Mouse (Mus musculus) stomach, embryonic 16.5 days (tissue): ENCODE results near the gene Mtch1. TPM values are rescaled to one million over a fixed set of nuclear protein-coding genes. Genes with fewer than 3 reads are reported as not detected.

Experiments used
- ATAC-seq: fragments of 200-750 bp; cut with Nextera tagmentation; 2 replicates; pipeline ENCODE4 v1.8.0; 2017; ENCODE audit warnings: moderate number of reproducible peaks, moderate TSS enrichment; ENCODE audit not compliant: insufficient read depth, low FRiP score
- H3K27ac ChIP-seq: fragments of 300-500 bp; sonication (generic); 2 replicates; pipeline ENCODE4 v1.5.1; 2014; ENCODE audit warnings: low read length
- H3K27me3 ChIP-seq: fragments of 300-500 bp; sonication (generic); 2 replicates; pipeline ENCODE4 v1.6.1; 2014; ENCODE audit warnings: low read length, control low read depth, mixed read lengths; ENCODE audit not compliant: control insufficient read depth, insufficient read depth
- H3K36me3 ChIP-seq: fragments of 300-500 bp; sonication (generic); 2 replicates; pipeline ENCODE4 v1.6.1; 2014; ENCODE audit warnings: low read length; ENCODE audit not compliant: control insufficient read depth, insufficient read depth
- H3K4me1 ChIP-seq: fragments of 300-500 bp; sonication (generic); 2 replicates; pipeline ENCODE4 v1.6.1; 2014; ENCODE audit warnings: low read length, control low read depth, mixed read lengths; ENCODE audit not compliant: control insufficient read depth, insufficient read depth
- H3K4me2 ChIP-seq: fragments of 300-500 bp; sonication (generic); 2 replicates; pipeline ENCODE4 v1.6.1; 2014; ENCODE audit warnings: low read depth, low read length, mixed read lengths
- H3K4me3 ChIP-seq: fragments of 300-500 bp; sonication (generic); replicated peaks from 2 replicates; pipeline ENCODE4 v1.5.1; 2014; ENCODE audit warnings: mild to moderate bottlenecking, low read length
- H3K9ac ChIP-seq: fragments of 300-500 bp; sonication (generic); 2 replicates; pipeline ENCODE4 v1.6.1; 2014; ENCODE audit warnings: low read length
- H3K9me3 ChIP-seq: fragments of 300-500 bp; sonication (generic); replicated peaks from 2 replicates; pipeline ENCODE4 v1.6.1; 2016; ENCODE audit warnings: low read length, control low read depth; ENCODE audit not compliant: control insufficient read depth
- WGBS: fragments of 180-500 bp; shearing (Covaris S2); extraction: QIAGEN DNeasy Blood & Tissue Kit; methylation state at CpG from one replicate; pipeline ENCODE4 v1.1.7; 2014; 5-methylcytosine and 5-hydroxymethylcytosine counted together
- polyA plus RNA-seq: library from polyadenylated mRNA; unstranded; fragments of >200 nt; fragmentation: Nextera tagmentation; extraction: Ambion mirVana; gene quantifications from 2 replicates; pipeline ENCODE4 v1.2.1, GENCODE M21; 2015

The Mtch1 gene
- polyA plus RNA-seq, 1 experiment from 2014 or later: 102 TPM

DNA sequence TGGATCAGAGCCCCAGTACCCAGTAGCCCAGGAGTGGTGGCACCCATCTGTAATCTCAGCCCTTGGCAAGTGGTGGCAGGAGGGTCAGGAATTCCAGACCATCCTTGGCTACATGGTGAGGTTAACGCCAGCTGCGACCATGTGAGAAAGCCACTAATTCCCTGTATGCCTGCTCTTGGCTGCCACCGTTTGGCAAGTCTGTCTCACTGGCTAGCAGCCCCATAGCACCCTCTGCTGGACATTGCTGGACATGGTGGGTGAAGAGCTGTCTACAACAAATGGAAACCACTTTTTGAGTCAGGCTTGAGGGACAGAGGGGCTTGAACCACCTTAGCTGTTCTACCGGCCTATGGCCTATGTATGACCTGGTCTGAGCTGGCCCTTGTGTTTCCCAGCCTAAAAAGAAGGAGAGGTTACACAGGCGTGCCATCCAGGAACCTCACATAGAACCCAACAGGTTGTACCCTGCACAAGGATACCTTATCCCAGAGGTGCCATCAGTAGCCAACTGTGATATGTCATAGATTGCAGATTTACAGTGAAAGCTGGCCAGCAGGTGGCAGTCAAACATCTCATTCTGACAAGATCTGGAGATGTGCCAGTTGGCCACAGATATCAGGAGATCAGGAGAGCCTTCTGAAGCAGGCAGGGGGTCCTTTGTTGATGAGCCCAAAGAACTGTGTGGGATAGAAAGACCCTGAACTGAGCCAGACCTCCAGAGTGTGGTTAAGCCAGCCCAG lies 23.4 kb upstream of the Mtch1 start:
- 9% methylated on average over 5 of the region's 5 CpGs for WGBS
- peak; percentile 31; the same call in 1 of the 2 replicates for ATAC-seq
- Histone ChIP-seq H3K4me3 (no peak overlapping the region), H3K36me3 (no peaks in the 10 kb centered on the region), H3K9ac (no peak overlapping the region), H3K4me2 (no peak overlapping the region), H3K27ac (no peak overlapping the region), H3K4me1 (no peaks in the 10 kb centered on the region), H3K27me3 (no peaks in the 10 kb centered on the region), H3K9me3 (no peaks in the 10 kb centered on the region)

DNA sequence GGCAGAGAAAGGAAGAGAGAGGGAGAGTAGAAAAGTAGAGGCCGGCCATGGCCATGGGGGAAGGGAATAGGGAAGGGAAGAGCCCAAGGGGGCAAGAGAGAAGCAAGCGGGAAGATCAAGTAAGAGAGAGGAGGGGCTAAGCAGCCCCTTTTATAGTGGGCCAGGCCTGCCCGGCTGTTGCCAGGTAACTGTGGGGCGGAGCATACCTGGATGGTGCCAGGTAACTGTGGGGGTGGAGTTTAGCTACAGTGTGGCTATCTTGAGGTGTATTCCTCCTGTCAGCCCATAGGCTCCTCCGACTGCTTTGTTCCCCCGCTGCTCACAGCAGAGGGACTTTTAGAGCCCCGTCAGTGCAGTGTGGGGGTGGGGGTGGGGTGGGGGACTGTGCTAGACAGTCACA lies 21.0 kb upstream of the Mtch1 start:
- no peak overlapping the region for H3K27ac ChIP-seq
- H3K36me3 ChIP-seq: no peaks in the 10 kb centered on the region
- H3K4me1 ChIP-seq: no peaks in the 10 kb centered on the region
- H3K27me3 ChIP-seq: no peaks in the 10 kb centered on the region
- peak overlapping the region; percentile 26 for H3K4me3 ChIP-seq
- peak overlapping the region; percentile 39 for H3K4me2 ChIP-seq
- ATAC-seq: no peak
- 0 out of 2 replicates have a peak overlapping the region, but pooled peaks have one; percentile 28 for H3K9ac ChIP-seq
- H3K9me3 ChIP-seq: no peaks in the 10 kb centered on the region
- 15% methylated on average over 7 of the region's 7 CpGs for WGBS

DNA sequence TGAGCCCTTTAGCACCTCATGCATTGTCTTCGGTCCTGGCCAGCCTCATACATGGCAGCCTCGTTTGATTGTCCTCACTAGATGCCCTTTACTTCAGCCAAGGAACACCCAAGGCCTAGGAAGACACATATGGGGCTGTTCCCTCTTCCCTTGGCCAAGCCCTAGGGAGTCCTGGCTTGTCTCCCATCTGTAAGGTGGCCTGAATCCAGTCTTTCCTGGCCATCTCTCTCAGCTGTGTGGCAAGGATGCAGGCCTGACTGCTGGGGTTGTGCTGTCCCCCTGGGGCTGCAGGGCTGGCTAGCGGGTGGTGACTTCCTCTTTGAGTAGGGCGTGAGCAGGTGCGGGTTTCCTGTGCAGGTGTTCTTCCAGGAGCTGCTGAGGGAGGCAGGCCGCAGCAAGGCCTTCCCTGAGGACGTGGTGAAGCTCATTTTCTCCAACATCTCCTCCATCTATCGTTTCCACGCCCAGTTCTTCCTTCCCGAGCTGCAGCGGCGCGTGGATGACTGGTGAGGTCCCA lies 17.4 kb upstream of the Mtch1 start:
- no peak overlapping the region for H3K4me2 ChIP-seq
- 82% methylated on average over 13 of the region's 13 CpGs for WGBS
- H3K9ac ChIP-seq: no peak overlapping the region
- no peak overlapping the region for H3K27ac ChIP-seq
- H3K4me1 ChIP-seq: no peaks in the 10 kb centered on the region
- H3K36me3 ChIP-seq: no peaks in the 10 kb centered on the region
- H3K4me3 ChIP-seq: no peak overlapping the region
- ATAC-seq: no peak
- H3K27me3 ChIP-seq: no peaks in the 10 kb centered on the region
- no peaks in the 10 kb centered on the region for H3K9me3 ChIP-seq

DNA sequence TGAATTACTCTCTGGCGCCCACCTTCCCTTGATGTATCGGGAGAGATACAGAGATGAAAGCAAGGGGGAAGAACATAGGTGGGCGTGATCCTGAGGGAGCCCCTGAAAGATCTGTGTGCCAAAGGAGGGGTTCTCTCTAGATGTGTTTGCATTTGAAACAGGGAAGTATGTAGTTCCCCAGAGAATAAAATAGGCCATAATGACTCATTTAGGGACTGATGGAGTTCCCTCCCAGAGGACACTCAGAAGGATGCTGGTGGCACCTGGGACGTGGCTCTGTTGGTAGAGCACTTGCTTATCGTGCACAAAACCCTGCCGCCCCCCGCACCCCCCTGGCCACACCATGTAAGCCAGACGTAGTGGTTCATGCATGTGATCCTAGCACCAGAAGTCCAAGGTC lies 15.4 kb upstream of the Mtch1 start:
- Histone ChIP-seq H3K27me3 (no peaks in the 10 kb centered on the region), H3K36me3 (no peaks in the 10 kb centered on the region), H3K4me2 (no peak overlapping the region; the same call in 1 of the 2 replicates), H3K4me3 (no peak overlapping the region), H3K27ac (no peak overlapping the region), H3K9ac (no peak overlapping the region), H3K4me1 (no peaks in the 10 kb centered on the region), H3K9me3 (no peaks in the 10 kb centered on the region)
- 66% methylated on average over 8 of the region's 8 CpGs for WGBS
- no peak for ATAC-seq

DNA sequence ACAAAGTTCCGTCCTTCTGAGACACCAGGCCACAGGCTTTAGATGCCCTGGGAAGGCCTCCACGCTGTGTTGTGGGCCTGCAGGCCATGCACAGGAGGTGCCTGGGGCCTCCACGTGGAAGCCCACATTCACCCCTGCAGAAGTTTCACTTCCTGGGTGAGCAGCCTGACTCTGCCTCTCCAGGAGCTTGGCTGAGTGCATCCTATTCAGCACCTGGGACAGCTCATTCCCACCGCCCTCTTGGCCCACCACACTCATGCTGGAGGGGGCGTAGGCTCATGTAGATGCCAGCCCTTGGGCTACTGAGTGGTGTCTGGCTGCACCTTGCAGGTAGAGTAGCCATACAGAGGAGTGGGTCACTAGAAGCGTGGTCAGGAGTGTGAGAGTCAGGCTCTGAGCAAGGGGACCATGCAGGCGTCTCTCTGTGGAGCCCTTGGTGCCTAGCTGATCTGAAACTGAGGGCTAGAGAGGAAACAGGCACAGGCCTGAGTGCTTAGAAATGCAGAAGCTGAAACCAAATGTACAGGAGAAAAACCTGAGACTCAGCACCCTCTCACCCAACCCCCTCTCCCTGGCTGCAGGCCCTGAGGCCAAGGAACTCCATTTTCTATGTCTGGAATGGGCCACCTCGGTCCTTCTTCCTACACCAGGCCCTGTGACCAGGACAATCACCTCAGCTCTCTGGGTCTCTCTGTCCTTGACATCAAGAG lies 14.4 kb upstream of the Mtch1 start:
- no peak overlapping the region for H3K4me3 ChIP-seq
- H3K9ac ChIP-seq: no peak overlapping the region
- no peak for ATAC-seq
- WGBS: 52% methylated on average over 8 of the region's 8 CpGs
- H3K4me2 ChIP-seq: no peak overlapping the region
- no peaks in the 10 kb centered on the region for H3K36me3 ChIP-seq
- no peaks in the 10 kb centered on the region for H3K27me3 ChIP-seq
- no peak overlapping the region for H3K27ac ChIP-seq
- no peaks in the 10 kb centered on the region for H3K4me1 ChIP-seq
- no peaks in the 10 kb centered on the region for H3K9me3 ChIP-seq

DNA sequence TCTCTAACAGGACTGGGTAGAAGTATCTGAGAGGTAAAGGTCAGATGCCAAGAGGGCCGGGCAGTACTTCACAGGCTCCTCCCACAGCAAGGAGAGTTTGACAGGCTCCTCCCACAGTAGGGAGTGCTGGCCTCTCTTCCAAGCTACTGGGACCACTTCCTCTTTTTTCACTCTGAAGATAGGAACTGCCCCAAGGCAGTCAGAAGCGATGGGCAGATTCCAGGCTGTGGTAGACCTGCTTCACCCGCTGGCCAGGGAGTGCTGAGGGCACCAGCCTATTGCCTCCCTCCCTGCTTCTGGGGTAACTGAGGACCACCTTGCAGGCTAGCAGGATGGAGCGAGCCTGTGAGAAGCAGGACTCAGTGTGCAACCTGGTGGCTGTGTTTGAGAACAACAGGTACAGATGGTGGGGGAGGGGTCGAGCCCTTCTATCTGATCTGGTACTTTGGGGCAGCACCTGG lies 13.1 kb upstream of the Mtch1 start, which contains the start of gene Fgd2:
TSS of gene Fgd2 (plus strand) at position 154 of the 461 bp plus-strand sequence.
- no peaks in the 10 kb centered on the region for H3K27me3 ChIP-seq
- no peaks in the 10 kb centered on the region for H3K36me3 ChIP-seq
- H3K4me3 ChIP-seq: 0 out of 2 replicates have a peak within 1 kb of the TSS, but pooled peaks have one; percentile 0
- H3K9ac ChIP-seq: no peak within 1 kb of the TSS
- H3K4me2 ChIP-seq: no peak within 1 kb of the TSS
- no peaks in the 10 kb centered on the region for H3K9me3 ChIP-seq
- ATAC-seq: no peak
- peaks cover 11% of the 10 kb centered on the region for H3K4me1 ChIP-seq
- WGBS: 16% methylated on average over 5 of the region's 5 CpGs
- no peak within 1 kb of the TSS for H3K27ac ChIP-seq

DNA sequence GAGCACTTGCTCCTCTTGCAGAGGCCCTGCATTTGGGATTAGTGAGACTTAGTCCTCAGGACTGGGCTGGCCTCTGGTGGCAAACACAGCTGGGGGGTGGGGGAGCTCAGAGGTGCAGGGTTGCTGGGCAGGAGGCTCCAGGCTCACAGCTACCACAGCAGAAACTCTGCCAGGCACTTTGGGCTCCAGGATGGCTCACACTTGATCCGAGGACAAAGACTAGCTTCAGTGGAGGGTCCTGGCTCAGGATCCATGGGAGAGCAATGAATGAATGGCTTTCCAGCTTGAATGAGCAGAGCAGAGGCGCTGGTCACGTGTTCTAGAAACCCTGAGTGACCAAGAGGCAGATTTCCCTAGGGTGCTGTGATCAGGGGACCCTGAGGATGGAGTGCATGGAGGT lies 11.2 kb upstream of the Mtch1 start:
- H3K27ac ChIP-seq: no peak overlapping the region
- no peak overlapping the region for H3K4me2 ChIP-seq
- no peak overlapping the region for H3K9ac ChIP-seq
- 64% methylated on average over 3 of the region's 3 CpGs for WGBS
- no peak overlapping the region for H3K4me3 ChIP-seq
- peaks cover 20% of the 10 kb centered on the region for H3K4me1 ChIP-seq
- no peak for ATAC-seq
- H3K9me3 ChIP-seq: no peaks in the 10 kb centered on the region
- H3K36me3 ChIP-seq: no peaks in the 10 kb centered on the region
- H3K27me3 ChIP-seq: no peaks in the 10 kb centered on the region

DNA sequence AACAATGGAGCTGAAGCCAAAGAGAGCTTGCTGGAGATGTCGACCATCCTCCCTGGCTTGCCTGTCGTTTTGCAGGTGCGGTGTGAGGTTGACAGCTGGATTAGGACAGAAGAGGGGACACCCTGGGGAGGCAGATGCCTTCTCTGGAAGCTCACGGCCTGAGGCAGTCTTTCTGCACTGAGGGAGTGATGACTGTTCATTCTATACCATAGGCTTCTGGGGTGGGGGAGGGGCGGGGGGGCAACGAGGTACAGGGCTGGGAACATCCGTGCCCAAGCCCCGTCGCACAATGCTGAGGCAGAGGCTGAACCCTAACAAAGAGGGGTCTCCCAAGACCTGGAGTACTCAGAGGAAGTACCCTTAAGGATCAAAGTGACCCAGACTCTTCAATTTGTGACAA lies 9.1 kb upstream of the Mtch1 start:
- peaks cover 20% of the 10 kb centered on the region for H3K4me1 ChIP-seq
- no peaks in the 10 kb centered on the region for H3K9me3 ChIP-seq
- 11% methylated on average over 9 of the region's 9 CpGs for WGBS
- H3K4me2 ChIP-seq: peak overlapping the region; percentile 54
- H3K36me3 ChIP-seq: no peaks in the 10 kb centered on the region
- H3K27ac ChIP-seq: peak overlapping the region; percentile 96
- H3K27me3 ChIP-seq: no peaks in the 10 kb centered on the region
- peak overlapping the region; percentile 38 for H3K4me3 ChIP-seq
- H3K9ac ChIP-seq: peak overlapping the region; percentile 66
- ATAC-seq: no peak

DNA sequence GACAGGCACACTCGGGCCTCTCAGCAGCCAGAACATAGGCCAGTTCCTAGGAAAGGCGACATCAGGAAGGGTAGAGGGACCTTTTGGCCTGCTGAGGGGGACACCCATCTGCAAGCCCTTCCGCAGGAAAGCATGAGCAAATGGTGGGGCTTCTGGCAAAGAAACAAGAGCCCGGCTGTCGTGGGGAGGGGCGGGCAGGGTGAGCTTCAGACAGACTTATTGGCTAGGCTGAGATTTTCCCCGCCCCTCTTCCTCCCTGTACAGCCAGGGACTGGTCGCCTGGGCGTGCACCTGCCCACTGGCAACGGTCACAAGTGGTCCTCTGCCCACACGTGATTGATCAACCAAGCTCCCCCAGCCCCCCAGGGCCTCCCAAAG lies 8.7 kb upstream of the Mtch1 start:
- H3K4me2 ChIP-seq: peak overlapping the region; percentile 54
- ATAC-seq: peak; percentile 88
- peak overlapping the region; percentile 38 for H3K4me3 ChIP-seq
- H3K4me1 ChIP-seq: peaks cover 20% of the 10 kb centered on the region
- H3K9ac ChIP-seq: peak overlapping the region; percentile 66
- no peaks in the 10 kb centered on the region for H3K9me3 ChIP-seq
- no peaks in the 10 kb centered on the region for H3K27me3 ChIP-seq
- peak overlapping the region; percentile 96 for H3K27ac ChIP-seq
- no peaks in the 10 kb centered on the region for H3K36me3 ChIP-seq
- WGBS: 4% methylated on average over 11 of the region's 11 CpGs
